Mouse (Mus musculus) liver, embryonic 14.5 days (tissue): Measurements from ENCODE around the gene Auts2.

ENCODE experiments used
- CTCF ChIP-seq: IDR thresholded peaks from 2 replicates; pipeline ENCODE4 v1.5.1; 2016; ENCODE audit warnings: antibody characterized with exemption, low read depth, control low read depth
- EP300 ChIP-seq: IDR thresholded peaks from 2 replicates; pipeline ENCODE4 v1.6.1; 2016; ENCODE audit warnings: antibody characterized with exemption, low read depth

DNA sequence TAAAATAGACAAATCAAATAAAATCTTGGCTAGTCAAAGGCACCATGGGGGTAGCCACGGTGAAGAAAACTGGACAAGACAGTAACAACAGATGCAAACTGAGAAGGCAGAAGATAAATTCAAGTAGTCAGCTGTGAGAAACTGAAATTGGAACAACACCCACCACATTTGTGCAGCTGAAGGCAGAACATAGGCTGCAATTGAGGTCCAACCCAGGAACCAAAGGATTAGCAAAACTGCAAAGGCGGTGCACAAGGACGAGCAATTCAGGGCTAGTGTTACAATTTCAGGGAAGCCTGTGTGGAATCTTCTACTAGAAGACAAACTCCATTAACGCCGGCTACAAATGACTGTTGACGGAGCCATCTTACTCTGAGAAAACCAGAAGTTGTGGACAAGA lies 550.9 kb downstream of the Auts2 start:
- no peak for TF ChIP-seq CTCF
- no peak for TF ChIP-seq EP300
